Mouse (Mus musculus) Patski (cell line): Measurements from ENCODE around the gene Snap25. TPM values are rescaled to one million over a fixed set of nuclear protein-coding genes. Genes with fewer than 3 reads are reported as not detected.

ENCODE experiments used
- ATAC-seq: fragments of 100-300 bp; one replicate; pipeline ENCODE4 v1.8.0; 2021
- CTCF ChIA-PET: fragments of 350-600 bp; sonication (Branson Sonifier 250); formaldehyde crosslinking; loops from one replicate; lab custom pipeline; 2022; ENCODE audit warnings: inconsistent platforms; lab: Charles Lee
- POLR2A ChIA-PET: fragments of 350-600 bp; sonication (Branson Sonifier 250); formaldehyde crosslinking; loops from one replicate; lab custom pipeline; 2022; ENCODE audit warnings: antibody characterized with exemption, inconsistent platforms; lab: Charles Lee
- DNase-seq: peaks from one replicate; pipeline ENCODE4 v3.0.0-alpha.2; 2011; ENCODE audit warnings: low read depth, low spot score
- H3K27me3 ChIP-seq: fragments of 371-371 bp; one replicate; pipeline ENCODE4 v1.5.1; 2021
- CTCF ChIP-seq: fragments of 100-300 bp; IDR thresholded peaks from one replicate; pipeline ENCODE4 v1.5.1; 2021
- in situ Hi-C: fragments of 300-500 bp; cut with MboI; formaldehyde crosslinking; loops from 3 replicates; pipeline ENCODE4 v1.11.1; 2018; ENCODE audit warnings: low pct_unique_long_range_greater_than_20kb, mixed read lengths
- polyA plus RNA-seq: library from polyadenylated mRNA; unstranded; gene quantifications from one replicate; pipeline ENCODE4 v1.2.3, GENCODE M21; 2021

Snap25 gene
- polyA plus RNA-seq, 1 experiment from 2014 or later, result not detected

DNA sequence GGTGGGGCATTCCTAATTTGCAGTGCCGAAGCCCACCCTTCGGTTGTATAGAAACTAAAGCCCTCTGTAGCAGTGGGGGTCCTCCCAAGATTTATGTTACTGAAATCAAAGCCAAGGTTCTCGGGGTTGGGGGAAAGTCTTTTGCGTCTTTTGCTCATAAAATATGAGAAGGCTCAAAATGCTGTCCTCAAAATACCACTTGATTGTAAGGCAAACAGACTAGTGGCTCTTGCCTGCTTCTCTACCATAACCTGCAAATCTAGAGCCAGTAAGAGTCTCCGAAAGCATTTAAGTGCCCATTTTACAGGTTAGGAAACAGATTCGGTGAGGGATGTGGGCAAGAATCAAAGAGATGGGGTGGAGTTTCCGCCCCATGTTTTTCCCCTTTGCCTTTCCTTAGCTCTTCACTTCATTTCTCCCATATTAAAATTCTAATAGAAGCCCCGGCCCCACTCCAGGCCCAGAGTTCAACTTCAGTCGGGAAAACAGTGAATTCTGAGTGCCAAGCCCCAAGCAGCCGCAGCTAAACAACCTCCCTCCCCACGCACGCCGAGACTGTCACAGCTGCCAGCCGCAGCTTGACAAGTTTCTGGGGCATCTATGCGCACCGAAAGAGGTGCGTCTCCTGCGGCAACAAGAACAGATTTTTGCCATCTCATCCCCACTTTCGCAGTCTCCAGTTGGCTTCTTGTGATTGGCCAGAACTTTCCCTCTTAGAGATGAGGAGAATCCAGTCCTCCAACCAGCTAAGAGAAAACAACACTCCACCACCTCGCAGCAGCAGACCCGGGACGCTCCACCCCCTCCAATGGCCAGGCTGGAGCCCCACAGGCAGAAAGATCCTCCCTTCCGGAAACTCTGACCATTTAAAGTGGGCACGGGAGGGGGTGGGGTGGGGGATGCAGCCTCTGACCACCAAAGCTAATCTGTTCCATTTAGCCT is 33.7 kb upstream of the Snap25 start:
- H3K27me3 ChIP-seq, result peaks cover 21% of the 10 kb centered on the region
- TF ChIP-seq CTCF, result no peak
- ChIA-PET POLR2A (no interaction called here), CTCF (no interaction called here)
- ATAC-seq (no peak), DNase-seq (no peak)
- in situ Hi-C loops, result no loop called here

DNA sequence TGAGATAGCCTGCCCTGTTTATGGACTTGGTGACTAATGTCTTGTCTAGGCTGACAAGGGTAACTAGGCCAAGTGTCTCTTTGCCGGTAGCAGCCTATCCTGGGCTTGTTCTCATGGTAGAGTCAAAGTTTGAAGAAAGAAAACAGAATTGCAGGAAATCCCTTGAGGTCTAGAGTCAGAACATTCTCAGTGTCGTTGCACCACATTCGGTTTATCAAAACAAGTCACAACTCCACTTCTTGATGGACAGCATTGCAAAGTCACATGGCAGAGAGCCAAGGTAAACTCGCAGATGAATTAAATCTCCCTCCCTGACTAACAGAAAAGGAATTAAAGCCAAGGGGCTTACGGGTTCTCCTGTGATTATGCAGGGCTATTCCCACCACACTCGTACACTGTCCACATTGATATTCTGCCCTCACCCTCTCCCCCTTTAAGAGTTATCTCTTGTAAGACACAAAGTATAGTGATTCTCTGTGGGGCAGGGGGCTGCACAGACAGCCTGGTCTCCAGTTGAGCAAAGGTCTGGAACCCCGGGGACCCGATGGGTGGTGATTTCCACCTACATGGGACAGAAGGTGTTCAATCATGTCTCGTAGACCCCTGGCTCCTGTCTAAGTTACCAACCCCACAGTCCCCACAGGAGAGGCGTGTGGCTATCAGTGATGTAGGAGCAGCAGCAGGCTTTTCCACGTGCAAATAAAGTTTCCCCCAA is 30.9 kb upstream of the Snap25 start:
- ATAC-seq, result no peak
- peaks cover 15% of the 10 kb centered on the region for H3K27me3 ChIP-seq
- DNase-seq, result no peak
- POLR2A ChIA-PET, result no interaction called here
- no peak for TF ChIP-seq CTCF
- CTCF ChIA-PET, result no interaction called here
- in situ Hi-C loops, result no loop called here

DNA sequence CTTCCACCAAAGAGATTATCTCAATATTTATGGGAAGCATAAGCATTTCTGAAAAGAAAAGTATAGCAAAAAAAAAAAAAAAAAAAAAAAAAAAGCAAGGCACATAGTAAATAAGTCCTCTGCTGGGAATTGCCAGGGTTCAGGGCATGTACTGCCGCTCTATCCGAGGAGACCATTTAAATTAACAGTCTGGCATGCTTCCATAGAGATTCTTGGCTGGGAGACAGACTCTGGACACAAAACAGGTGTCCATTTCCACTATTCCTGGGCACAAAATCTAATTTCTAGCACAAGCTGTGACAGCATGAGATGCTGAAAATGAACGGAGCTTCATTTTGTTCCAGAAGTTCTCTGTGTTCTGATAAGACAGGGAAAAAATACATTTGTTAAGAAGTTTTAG is 27.1 kb upstream of the Snap25 start:
- ChIA-PET CTCF (interaction anchor here (1.3 kb wide), 1 partner anchor 11 kb away, joined by 3 read pairs; no protein-coding TSS in a partner anchor), POLR2A (no interaction called here)
- DNase-seq, result no peak
- H3K27me3 ChIP-seq, result no peaks in the 10 kb centered on the region
- in situ Hi-C loops, result no loop called here
- ATAC-seq, result no peak
- TF ChIP-seq CTCF, result no peak

DNA sequence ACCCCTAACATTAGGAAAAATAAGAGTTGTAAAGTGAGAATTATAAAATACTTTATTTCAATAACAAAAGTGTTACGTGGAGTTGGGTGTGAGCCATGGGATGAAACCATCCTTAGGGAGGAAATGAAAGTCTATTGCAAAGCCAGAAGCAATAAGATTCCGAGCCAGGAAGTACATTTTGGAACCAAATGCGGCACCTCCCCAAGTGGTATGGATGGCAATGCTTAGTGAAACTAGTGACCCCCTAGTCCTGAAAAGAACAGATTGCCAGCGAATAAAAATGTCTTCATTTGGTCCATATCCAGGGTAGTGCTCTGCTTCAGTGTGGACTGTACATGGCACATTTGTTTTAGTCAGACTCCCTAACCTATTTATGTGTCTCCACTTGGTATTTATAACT is 25.9 kb upstream of the Snap25 start:
- in situ Hi-C loops, result no loop called here
- DNase-seq (no peak), ATAC-seq (no peak)
- H3K27me3 ChIP-seq, result no peaks in the 10 kb centered on the region
- TF ChIP-seq CTCF, result no peak
- ChIA-PET POLR2A (no interaction called here), CTCF (interaction anchor here (1.3 kb wide), 1 partner anchor 12 kb away, joined by 3 read pairs; no protein-coding TSS in a partner anchor)

DNA sequence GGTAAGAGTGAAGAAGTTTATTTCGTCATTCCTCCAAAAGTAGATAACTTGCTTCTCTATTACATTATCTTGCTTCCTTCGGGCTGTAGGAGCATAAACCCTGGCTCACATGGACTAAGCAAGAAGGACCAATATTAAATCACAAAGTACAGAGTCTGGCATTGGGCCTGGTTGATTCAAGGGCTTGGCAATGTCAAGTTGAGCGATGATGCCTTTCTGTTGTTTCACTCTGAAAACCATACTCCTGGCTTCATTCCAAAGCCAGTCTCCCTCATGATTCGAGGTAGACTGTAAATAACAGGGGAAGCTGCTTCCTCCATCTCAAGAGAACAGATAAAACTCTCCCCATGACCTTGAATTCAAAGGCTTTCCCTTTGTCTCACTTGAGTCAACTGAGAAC is 23.8 kb upstream of the Snap25 start:
- in situ Hi-C loops, result no loop called here
- H3K27me3 ChIP-seq, result no peaks in the 10 kb centered on the region
- CTCF ChIA-PET, result no interaction called here
- ATAC-seq, result no peak
- TF ChIP-seq CTCF, result no peak
- no peak for DNase-seq
- POLR2A ChIA-PET, result interaction anchor here (0.6 kb wide), 1 partner anchor 15 kb away, joined by 3 read pairs; no protein-coding TSS in a partner anchor

DNA sequence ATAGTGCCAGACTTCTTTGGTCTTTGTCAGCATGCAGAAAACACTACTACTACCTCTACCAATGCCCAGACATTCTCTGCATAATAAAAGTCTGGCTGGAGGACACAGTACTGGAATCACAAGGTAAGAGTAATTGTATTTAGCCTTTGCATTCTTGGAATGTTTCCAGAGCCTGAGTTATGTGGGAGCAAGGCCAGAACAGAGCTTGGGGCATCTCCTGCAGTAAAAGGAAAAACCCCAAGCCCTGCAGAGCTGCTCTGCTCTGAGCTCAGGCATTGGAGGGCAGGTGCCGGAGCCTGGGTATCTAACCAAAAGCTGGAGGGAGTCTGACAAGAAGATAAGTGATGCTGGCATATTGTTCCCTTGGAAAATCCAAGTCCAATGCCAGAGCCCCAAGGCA is 21.6 kb upstream of the Snap25 start:
- ChIA-PET POLR2A (no interaction called here), CTCF (interaction anchor here (0.7 to 1.1 kb wide), 3 partner anchors 11 to 16 kb away, joined by 3 read pairs; no protein-coding TSS in a partner anchor)
- DNase-seq, result no peak
- ATAC-seq, result no peak
- TF ChIP-seq CTCF, result no peak
- H3K27me3 ChIP-seq, result no peaks in the 10 kb centered on the region
- in situ Hi-C loops, result no loop called here

DNA sequence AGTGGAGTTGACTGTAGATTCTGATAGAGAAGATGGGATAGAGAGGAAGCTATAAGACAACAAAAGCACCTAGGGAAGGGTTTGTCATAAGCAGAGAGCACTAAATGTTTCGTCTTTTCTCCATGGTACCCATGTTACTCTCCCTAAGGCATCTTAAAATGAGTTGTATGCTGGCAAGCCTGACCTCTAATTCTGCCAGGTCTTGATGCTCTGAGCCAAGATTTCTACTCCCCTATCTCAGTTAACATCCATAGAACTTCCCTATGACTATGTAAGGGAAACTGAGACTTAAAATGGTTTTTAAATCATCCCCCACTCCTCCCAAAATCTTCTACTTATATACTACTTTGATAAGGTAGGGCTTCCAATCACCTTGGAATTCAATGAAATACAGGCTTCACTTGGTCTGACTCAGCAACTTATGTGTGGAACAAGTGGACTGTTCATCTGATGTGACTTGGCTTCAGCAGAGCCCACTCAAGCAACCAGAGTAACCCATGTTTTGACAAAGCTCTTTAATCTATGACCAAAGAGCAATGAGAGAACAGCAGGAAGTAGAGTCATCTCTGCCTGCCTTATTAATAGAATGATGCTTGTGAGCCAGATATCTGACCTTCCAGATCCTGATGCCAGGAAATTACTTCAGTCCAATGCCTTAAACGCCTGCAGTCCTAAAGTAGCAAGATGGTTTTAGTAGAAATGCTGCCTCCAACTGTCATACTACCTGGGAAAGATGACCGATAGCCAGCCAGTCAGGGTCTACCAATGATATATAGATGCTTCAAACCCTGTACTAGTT is 13.6 kb upstream of the Snap25 start:
- H3K27me3 ChIP-seq, result peaks cover 5% of the 10 kb centered on the region
- no peak for DNase-seq
- no peak for TF ChIP-seq CTCF
- CTCF ChIA-PET, result no interaction called here
- POLR2A ChIA-PET, result no interaction called here
- in situ Hi-C loops, result no loop called here
- ATAC-seq, result no peak

DNA sequence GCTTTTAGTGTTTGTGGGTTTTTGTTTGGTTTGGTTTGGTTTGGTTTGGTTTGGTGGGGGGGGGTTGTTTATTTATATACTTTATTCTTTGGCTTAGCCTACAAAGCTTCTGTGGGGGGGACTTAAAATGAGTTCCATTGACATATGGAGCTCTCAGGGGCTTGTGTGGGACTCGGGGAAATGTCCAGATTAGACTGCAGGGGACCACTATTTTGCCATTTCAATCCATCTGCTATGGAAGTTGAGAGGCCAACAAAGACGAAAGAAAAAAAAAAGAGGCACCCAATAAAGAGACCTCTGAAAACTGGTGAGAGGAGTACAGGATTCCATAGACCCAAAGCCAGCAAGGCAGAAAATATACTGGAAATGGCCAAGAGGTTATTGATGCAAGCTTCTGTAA is 9.9 kb upstream of the Snap25 start:
- ATAC-seq (no peak), DNase-seq (no peak)
- ChIA-PET POLR2A (no interaction called here), CTCF (no interaction called here)
- no peak for TF ChIP-seq CTCF
- in situ Hi-C loops, result no loop called here
- H3K27me3 ChIP-seq, result peaks cover 5% of the 10 kb centered on the region

DNA sequence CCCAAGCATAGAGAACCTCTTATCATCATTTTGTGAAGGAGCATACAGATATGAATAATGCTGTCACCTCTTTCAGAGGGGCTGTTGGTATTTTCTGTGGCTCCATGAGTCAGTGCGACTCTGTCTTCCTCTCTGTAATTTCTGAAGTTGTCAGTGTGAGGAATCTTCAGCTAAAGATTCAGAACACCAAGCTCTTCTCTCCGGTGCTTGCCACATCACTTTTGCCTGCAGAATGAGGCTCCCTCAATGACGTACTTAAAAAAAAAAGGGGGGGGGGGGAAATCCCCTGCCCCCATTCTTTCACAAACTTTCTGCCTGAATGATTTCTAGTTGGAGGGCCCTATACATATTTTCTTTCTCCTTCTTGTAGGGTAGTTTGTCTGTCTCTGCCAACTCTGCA is 2.1 kb upstream of the Snap25 start:
- no peak for TF ChIP-seq CTCF
- POLR2A ChIA-PET, result interaction anchor here (0.6 kb wide), 1 partner anchor 39 kb away, joined by 6 read pairs; no protein-coding TSS in a partner anchor
- no peak for ATAC-seq
- no peak for DNase-seq
- CTCF ChIA-PET, result no interaction called here
- in situ Hi-C loops, result no loop called here
- no peaks in the 10 kb centered on the region for H3K27me3 ChIP-seq

DNA sequence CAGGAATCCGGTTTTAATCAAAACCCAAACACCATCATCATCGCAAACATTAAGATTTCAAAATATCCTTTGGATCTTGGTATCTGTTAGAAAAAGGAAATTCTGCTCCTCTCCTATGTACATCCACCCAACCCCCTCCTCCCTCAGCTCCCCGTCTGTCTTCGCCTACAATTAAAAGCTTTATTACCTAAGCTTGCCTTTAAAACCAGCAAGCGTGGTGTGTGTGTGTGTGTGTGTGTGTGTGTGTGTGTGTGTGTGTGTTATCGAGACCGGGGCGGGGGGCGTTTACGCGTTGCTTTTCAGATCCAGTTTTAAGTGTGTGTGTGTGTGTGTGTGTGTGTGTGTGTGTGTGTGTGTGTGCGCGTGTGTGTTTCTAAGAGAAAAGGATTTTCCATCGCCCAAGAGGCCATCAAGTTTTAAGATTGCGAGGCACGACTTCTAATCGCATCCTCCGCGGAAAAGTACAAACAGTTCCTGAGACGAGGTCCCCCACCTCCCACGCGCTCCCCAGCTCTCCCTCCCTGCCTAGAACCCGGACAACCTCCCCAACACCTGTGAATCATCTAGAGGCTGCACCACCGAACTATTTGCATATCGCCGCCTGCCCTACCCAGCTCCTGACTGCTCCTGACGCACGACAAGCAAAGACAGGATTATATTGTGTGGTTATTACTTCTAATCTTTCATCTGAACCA is 1.4 kb upstream of the Snap25 start:
- ChIA-PET POLR2A (no interaction called here), CTCF (no interaction called here)
- in situ Hi-C loops, result no loop called here
- no peak for ATAC-seq
- peaks cover 5% of the 10 kb centered on the region for H3K27me3 ChIP-seq
- no peak for TF ChIP-seq CTCF
- DNase-seq, result no peak
